Mouse (Mus musculus): Measurements from ENCODE around the gene Ciart. TPM values are rescaled to one million over a fixed set of nuclear protein-coding genes. Genes with fewer than 3 reads are reported as not detected.
"Not testable (repeated sequence)": the region's sequence is repeated elsewhere in the genome, so short reads cannot be mapped to it uniquely, and the experiment has no call there.

Ciart gene
- polyA plus RNA-seq (2015; fragmentation: Nextera tagmentation; extraction: Ambion mirVana): 3.9 and 5.1 TPM in 2 replicates

DNA sequence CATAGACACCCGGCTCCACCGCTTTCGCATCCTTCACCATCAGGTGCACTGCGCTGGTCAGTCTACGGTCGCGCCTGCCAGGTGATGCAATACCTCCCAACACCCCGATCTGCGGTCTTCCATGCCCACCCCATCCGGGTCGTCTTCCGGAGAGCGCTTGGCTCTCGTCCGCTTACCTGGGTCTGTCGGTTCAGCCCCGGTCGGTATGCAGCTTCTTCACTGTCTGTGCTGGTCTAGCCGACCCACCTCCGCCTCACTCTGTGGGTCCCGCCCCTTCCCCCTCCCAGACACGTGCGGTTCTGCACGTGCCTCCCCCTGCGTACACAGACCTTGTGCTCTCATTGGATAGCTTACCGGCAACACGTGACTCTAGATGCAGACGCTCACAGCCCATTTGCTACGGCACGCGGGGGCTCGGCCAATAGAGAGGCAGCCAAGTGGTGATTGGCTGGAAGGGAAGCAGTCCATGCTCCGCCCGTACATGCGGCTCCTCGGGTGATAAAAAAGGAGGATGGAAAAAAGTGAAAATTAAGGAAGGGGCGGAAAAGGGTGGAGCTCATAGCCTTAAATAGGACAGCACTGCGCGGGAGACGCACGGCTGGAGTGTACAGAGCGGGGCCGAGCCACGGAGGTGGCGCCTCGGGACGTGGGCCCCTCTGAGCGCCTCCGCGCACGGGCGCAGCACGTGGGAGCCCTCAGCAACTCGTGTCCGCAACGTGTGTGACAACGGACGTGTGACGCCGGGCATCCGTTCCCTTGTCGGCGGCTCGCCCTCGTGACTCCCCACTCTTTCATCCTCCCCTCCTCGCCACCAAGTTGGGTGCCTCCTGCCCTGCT lies at the start of gene Ciart:
Ciart (minus strand) TSS at position 273 of the 837 bp plus-strand sequence.
- peaks cover 19% of the 10 kb centered on the region for H3K4me1 ChIP-seq (replicated peaks)
- peak; percentile 99 for ATAC-seq (ENCODE audit: low read depth)
- peak within 1 kb of the TSS; percentile 56 for H3K9ac ChIP-seq
- no peaks in the 10 kb centered on the region for H3K27me3 ChIP-seq
- peak within 1 kb of the TSS; percentile 57 for H3K4me3 ChIP-seq
- under 1% methylated on average over 65 of the region's 66 CpGs for WGBS
- peak within 1 kb of the TSS; percentile 98 for H3K4me2 ChIP-seq
- no peaks in the 10 kb centered on the region for H3K36me3 ChIP-seq
- no peak within 1 kb of the TSS for H3K27ac ChIP-seq (replicated peaks)
- H3K9me3 ChIP-seq: no peaks in the 10 kb centered on the region

DNA sequence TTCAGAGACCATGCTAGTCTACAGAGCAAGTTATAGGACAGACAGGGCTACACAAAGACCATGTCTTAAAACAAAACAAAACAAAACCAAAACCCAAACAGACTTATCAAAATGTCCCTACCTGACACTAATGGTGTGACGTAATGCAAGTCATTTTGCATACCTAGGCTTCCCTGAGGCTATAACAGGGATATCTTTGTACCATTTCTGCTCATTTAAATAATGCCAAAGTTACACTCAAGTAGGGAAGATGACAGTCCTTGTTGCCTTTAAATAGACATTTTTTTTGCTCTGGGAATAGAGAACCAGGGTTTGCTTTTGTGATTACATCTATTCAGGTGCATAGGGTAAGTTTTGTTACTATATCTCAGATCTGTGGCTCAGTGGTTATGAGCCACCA lies 49.4 kb upstream of the Ciart start:
- Histone ChIP-seq H3K4me1 (replicated peaks) (peaks cover 23% of the 10 kb centered on the region), H3K27me3 (no peaks in the 10 kb centered on the region), H3K36me3 (peaks cover 25% of the 10 kb centered on the region), H3K27ac (replicated peaks) (no peak overlapping the region), H3K4me3 (no peak overlapping the region), H3K9ac (no peak overlapping the region), H3K9me3 (no peaks in the 10 kb centered on the region), H3K4me2 (peak overlapping the region; percentile 75; the same call in 1 of the 2 replicates)
- 90% methylated on average over 1 of the region's 1 CpGs for WGBS
- ATAC-seq (ENCODE audit: low read depth): no peak

DNA sequence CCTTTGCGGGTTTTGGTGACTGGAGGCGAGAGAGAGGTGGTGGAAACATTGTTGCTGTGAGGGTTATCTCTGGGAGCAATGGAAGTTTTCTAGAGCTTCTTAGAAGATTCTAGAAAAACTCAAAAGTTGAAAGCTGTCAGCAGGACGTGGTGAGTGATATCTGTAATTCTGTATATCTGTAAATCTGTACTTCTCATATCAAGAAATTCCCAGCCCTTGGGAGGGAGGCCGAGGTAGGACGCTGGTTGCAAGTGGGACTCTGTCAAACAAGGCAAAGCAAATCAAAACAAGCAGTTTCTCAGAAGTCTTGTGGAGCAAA lies 48.4 kb upstream of the Ciart start:
- peaks cover 23% of the 10 kb centered on the region for H3K4me1 ChIP-seq (replicated peaks)
- 5% methylated on average over 5 of the region's 5 CpGs for WGBS
- H3K4me3 ChIP-seq: peak overlapping the region; percentile 87
- H3K9me3 ChIP-seq: no peaks in the 10 kb centered on the region
- peak overlapping the region; percentile 75 for H3K4me2 ChIP-seq
- peak overlapping the region; percentile 88 for H3K9ac ChIP-seq
- peak overlapping the region; percentile 87 for H3K27ac ChIP-seq (replicated peaks)
- no peak for ATAC-seq (ENCODE audit: low read depth)
- H3K36me3 ChIP-seq: peaks cover 22% of the 10 kb centered on the region
- no peaks in the 10 kb centered on the region for H3K27me3 ChIP-seq

DNA sequence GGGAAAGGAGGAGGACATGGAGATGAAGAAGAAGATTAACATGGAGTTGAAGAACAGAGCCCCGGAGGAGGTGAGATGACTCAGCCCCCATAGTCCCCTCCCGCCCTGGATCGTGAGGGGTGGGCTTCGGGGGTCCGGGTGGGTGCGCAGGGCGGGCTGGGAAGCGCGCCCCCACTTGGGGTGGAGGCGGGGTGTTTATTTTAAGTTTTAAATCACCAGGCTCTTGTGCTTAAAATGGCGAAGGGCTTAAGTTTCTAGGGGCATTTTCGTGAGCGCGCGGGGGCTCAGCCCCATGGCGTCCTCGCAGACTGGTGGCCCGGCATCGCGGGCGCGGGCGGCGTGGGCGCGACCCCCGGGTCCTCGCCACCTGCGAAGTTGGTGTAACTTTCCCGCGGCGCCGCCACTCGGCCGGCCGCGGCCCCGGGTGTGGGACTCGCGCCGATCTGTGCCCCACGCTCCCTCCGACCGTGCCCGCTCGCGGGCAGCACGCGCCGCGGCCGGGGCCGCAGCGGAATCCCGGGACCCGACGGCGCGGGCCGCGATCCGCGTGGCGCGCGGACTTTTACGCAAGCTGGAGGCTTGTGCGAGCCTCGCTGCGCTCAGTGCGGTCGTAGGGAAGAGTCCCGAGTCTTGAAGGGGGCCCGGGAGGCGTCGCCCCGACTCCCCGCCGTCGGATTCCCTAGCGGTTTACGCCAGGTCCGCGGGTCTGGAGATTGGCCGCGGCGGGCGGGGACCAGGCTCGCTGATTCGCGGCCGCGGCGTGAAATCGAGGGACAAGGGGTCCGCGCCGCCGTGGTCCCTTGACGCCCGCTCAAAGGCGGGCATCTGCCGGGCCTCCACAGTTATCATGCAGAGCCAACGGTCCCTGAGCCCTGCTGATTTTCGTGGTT lies 47.8 kb upstream of the Ciart start:
- WGBS: under 1% methylated on average over 102 of the region's 105 CpGs
- Histone ChIP-seq H3K27ac (replicated peaks) (peak overlapping the region; percentile 87), H3K36me3 (peaks cover 16% of the 10 kb centered on the region), H3K9me3 (no peaks in the 10 kb centered on the region), H3K27me3 (no peaks in the 10 kb centered on the region), H3K9ac (peak overlapping the region; percentile 88), H3K4me1 (replicated peaks) (peaks cover 23% of the 10 kb centered on the region), H3K4me3 (peak overlapping the region; percentile 87), H3K4me2 (peak overlapping the region; percentile 75)
- ATAC-seq (ENCODE audit: low read depth): peak; percentile 64

DNA sequence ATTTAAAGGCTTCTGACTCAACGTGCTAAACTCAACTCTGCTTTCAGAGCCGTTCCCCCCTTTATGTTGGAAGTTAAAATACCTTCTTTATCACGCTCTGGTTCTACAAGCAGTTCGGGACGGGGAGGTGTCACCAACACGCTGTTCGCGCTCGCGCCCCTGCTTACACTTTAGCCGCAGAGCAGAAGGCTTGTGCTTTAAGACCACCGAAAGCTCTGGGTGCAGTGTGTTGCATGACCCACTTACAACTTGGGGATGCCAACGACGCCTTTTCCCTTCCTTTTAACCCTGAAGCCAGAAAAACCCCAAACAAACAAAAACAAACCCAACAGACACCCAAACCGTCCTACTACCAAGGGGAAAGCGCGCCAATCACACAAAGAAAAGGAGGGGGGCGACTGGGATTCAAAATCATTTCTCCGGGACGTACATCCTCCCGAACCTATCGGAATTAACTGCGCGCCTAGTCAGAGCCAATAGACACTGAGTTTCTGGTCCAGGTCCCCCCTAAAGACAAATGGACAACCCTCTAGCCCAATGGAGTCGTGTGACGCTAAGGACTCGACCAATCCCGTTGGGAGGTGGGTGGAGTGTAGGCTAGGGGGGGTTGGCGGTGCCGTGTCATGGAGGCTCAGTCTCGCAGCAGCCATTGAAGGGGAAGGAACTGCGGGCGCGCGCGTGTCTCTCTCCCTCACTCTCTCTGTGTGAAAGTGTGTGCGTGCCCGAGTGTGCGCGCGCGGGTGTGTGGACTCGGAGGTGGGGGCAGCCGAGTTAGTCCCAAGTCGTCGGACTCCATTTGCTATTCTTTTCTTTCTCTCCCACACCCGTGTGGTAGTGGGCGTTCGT lies 46.8 kb upstream of the Ciart start, which contains the start of gene Anp32e:
Anp32e (plus strand) TSS at position 589 of the 846 bp plus-strand sequence.
- peaks cover 23% of the 10 kb centered on the region for H3K4me1 ChIP-seq (replicated peaks)
- H3K27ac ChIP-seq (replicated peaks): peak within 1 kb of the TSS; percentile 87
- H3K36me3 ChIP-seq: peaks cover 7% of the 10 kb centered on the region
- H3K9me3 ChIP-seq: no peaks in the 10 kb centered on the region
- peak within 1 kb of the TSS; percentile 75 for H3K4me2 ChIP-seq
- peak within 1 kb of the TSS; percentile 87 for H3K4me3 ChIP-seq
- peak within 1 kb of the TSS; percentile 88 for H3K9ac ChIP-seq
- H3K27me3 ChIP-seq: no peaks in the 10 kb centered on the region
- ATAC-seq (ENCODE audit: low read depth): peak; percentile 99
- WGBS: under 1% methylated on average over 49 of the region's 49 CpGs

DNA sequence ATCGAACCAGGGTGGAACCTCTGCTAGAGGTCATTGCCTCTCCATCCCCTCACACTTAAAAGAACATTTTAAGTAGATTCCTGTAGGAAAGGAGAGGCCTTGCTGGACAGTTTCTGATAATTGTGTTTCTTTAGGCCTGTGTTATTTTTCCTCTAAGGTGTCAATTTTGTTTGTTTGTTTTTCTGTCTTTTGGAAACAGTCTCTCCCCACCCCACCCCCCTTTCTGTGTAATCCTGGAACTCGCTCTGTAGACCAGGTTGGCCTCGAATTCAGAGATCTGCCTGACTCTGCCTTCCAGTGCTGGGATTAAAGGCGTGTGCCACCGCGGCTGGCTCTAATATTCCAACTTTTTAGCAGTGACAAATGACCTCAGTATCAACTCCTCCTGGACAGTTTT lies 46.2 kb upstream of the Ciart start:
- peak overlapping the region; percentile 65 for H3K27ac ChIP-seq (replicated peaks)

DNA sequence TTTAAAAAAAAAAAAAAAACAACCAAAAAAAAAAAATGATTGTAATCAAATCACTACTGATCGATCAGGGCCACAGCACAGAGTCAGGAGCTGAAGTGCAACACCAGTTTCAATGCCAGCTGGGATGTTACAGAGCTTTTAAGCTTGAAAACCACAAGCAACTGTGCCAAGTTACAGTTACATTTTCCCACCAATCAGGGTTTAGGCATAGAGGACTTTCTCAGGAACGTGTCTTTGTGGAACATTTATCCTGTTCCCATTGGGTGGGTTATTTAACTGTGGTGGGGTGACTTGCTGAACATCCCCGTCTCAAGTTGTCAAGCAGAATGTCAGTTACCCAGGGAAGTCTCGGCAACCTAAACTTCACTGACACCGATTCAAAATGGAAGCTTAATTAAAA lies 43.0 kb upstream of the Ciart start:
- no peak overlapping the region for H3K9ac ChIP-seq
- H3K27me3 ChIP-seq: no peaks in the 10 kb centered on the region
- H3K4me3 ChIP-seq: no peak overlapping the region
- no peaks in the 10 kb centered on the region for H3K9me3 ChIP-seq
- H3K4me1 ChIP-seq (replicated peaks): no peaks in the 10 kb centered on the region
- 87% methylated on average over 5 of the region's 5 CpGs for WGBS
- H3K27ac ChIP-seq (replicated peaks): no peak overlapping the region
- no peak for ATAC-seq (ENCODE audit: low read depth)
- H3K36me3 ChIP-seq: no peaks in the 10 kb centered on the region
- H3K4me2 ChIP-seq: no peak overlapping the region

More for the DNA sequence above, 46.2 kb upstream of the Ciart start:
- H3K4me3 ChIP-seq: peak overlapping the region; percentile 87
- H3K27me3 ChIP-seq: no peaks in the 10 kb centered on the region
- 0 out of 2 replicates have a peak, but pooled peaks have one; percentile 1 for ATAC-seq (ENCODE audit: low read depth)
- H3K9me3 ChIP-seq: no peaks in the 10 kb centered on the region
- H3K4me1 ChIP-seq (replicated peaks): peaks cover 23% of the 10 kb centered on the region
- peak overlapping the region; percentile 75 for H3K4me2 ChIP-seq
- H3K36me3 ChIP-seq: 0 out of 2 replicates have a peak, but pooled peaks cover under 1% of the 10 kb centered on the region
- 69% methylated on average over 6 of the region's 6 CpGs for WGBS
- no peak overlapping the region for H3K9ac ChIP-seq

DNA sequence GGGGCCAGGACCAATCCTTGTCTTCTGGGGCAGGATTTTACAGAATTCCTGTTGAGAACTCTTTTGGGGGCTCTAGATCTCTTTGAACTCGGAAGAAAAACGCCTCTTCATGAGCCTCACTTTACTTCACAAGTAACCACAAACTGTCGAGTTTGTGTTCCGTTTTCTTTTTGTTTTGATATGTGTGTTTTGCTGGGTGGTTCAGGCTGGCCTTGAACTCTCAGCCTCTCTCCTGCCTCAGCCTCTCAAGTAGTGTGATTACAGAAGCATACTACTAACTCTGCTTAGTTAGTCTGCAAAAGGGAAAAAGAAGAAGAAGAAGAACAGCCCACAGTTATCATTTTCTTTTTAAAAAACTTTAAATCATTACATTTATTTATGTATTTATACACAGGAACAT lies 42.1 kb upstream of the Ciart start:
- no peak overlapping the region for H3K4me2 ChIP-seq
- no peak overlapping the region for H3K4me3 ChIP-seq
- ATAC-seq (ENCODE audit: low read depth): no peak
- no peaks in the 10 kb centered on the region for H3K4me1 ChIP-seq (replicated peaks)
- no peak overlapping the region for H3K9ac ChIP-seq
- WGBS: 79% methylated on average over 4 of the region's 4 CpGs
- H3K36me3 ChIP-seq: no peaks in the 10 kb centered on the region
- no peaks in the 10 kb centered on the region for H3K27me3 ChIP-seq
- no peaks in the 10 kb centered on the region for H3K9me3 ChIP-seq
- H3K27ac ChIP-seq (replicated peaks): no peak overlapping the region

DNA sequence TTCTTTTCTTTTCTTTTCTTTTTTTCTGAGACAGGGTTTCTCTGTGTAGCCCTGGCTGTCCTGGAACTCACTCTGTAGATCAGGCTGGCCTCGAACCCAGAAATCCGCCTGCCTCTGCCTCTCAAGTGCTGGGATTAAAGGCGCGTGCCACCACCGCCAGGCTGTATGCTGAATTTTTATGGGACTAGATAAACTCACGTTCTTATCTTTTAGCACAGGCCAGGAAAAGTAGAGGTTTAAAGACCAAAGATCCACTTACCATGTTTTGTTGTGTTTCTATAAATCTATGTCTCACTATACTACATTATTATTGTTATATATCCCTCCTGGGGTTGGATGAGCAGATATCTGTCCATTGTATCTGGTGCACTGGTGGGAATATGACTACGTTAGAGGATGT lies 41.4 kb upstream of the Ciart start:
- H3K27me3 ChIP-seq; H3K4me2 ChIP-seq; H3K9me3 ChIP-seq; ATAC-seq (ENCODE audit: low read depth); H3K4me1 ChIP-seq (replicated peaks); H3K4me3 ChIP-seq; H3K27ac ChIP-seq (replicated peaks); H3K36me3 ChIP-seq; H3K9ac ChIP-seq: not testable (repeated sequence)
- 89% methylated on average over 7 of the region's 7 CpGs for WGBS

DNA sequence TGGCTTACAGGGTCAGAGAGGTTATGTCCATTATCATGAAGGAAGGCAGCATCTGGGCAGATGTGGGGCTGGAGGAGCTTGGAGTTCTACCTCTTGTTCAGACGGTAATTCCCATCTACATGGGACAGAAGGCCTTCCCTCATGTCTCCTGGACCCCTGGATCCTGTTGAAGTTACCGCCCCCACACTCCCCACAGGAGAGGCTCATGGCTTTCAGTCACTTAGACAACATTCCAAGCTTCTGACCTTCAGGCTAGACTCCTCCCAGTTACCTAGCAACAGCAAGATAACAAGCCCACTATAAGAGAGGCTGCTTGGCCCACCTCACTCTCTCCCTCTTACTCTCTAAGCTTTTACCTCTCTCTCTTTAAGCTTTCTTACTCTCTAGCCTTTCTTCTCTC lies 38.5 kb upstream of the Ciart start:
- WGBS: 54% methylated on average over 2 of the region's 2 CpGs
- not testable (repeated sequence) for H3K36me3 ChIP-seq; ATAC-seq (ENCODE audit: low read depth); H3K9ac ChIP-seq; H3K27me3 ChIP-seq; H3K4me3 ChIP-seq; H3K4me1 ChIP-seq (replicated peaks); H3K27ac ChIP-seq (replicated peaks); H3K4me2 ChIP-seq; H3K9me3 ChIP-seq

DNA sequence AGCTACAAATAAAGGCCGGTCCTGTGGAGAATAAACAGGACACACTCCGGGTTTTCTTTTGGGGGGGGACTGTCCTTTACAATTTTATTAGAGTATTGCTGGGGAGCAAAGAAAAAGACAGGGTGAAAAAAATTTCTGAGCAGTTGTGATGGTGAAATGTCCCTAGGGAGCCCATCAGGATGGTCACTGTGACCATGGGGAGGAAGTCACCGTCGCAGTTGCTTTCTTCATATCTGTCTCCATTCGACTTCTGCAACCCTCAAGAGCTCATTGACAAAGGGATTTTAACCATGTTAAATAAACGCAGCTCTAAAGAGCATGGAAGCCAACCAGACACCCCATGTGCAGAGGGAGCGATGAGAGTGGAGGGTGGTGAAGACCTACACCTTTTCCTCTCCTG lies 34.7 kb upstream of the Ciart start:
- Histone ChIP-seq H3K9me3 (no peaks in the 10 kb centered on the region), H3K27me3 (no peaks in the 10 kb centered on the region), H3K4me3 (no peak overlapping the region), H3K9ac (no peak overlapping the region), H3K4me1 (replicated peaks) (no peaks in the 10 kb centered on the region), H3K36me3 (no peaks in the 10 kb centered on the region), H3K27ac (replicated peaks) (no peak overlapping the region), H3K4me2 (no peak overlapping the region)
- ATAC-seq (ENCODE audit: low read depth): no peak
- WGBS: 72% methylated on average over 7 of the region's 7 CpGs

Measured in neural tube, embryonic 13.5 days (tissue).